Mouse (Mus musculus): ENCODE data around the gene Armc12.

- TF ChIP-seq CTCF (IDR thresholded peaks at IDR 0.05; ENCODE audit: control insufficient read depth, insufficient read depth, insufficient read length) (no peak), USF1 (IDR thresholded peaks at IDR 0.05; ENCODE audit: low read depth) (no peak), MYOD1 (IDR thresholded peaks at IDR 0.05; ENCODE audit: control insufficient read depth, insufficient read length, low read depth) (no peak), FOSL1 (IDR thresholded peaks at IDR 0.05; ENCODE audit: insufficient read depth, low read length, poor library complexity, severe bottlenecking) (no peak), MYOG (IDR thresholded peaks at IDR 0.05; ENCODE audit: control insufficient read depth, extremely low read depth, insufficient read length) (no peak)
Measured at GRCm38 (mm10) chr17:28512696-28513095, 17.9 kb upstream of the Armc12 start.

Data from C2C12 (cell line).